Comparison of ENCODE assay signal across 16 mouse cellular contexts in the genomic region with DNA sequence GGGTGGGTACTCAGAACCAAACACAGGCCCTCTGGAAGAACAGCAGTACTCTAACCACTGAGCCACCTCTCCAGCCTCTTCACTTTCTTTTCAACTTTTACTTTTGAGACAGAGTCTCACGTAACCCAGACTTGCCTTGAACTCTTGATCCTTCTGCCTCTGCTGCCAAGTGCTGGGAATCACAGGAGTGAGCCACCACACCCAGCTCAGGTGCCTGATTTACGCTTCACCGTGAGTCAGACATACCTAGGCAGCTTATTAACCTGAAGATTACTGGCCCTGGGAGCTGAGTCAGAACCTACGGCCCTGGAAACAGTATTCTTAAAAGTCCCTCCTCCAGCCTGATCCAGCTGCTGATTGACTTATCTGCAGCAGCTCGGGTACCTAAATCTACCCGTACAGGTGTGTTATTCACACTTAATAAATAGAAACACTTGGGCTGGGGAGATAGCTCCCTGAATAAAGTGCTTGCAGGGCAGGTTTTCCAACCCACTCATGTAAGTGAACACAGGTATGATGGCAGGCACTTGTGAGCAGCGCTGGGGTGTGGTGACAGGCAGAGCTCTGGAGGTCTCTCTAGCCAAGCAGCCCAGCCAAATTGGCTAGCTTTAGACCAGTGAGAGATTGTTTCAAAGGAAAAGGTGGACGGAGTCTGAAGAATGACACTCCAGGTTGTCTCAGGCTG.
DNase-seq lines count a peak whose midpoint lies in the region; ATAC-seq and TF ChIP-seq lines count a peak whose summit lies in the region.
"Had no signal": no experiment of that assay in that cellular context is flagged by ENCODE, and none has a peak within 500 bp of the region (broad histone marks: within the 10 kb centered on the region; RNA-seq: fewer than 3 reads in every experiment).

No protein-coding gene starts in this region.

- no peak for DNase-seq in limb, embryonic 10.5 days (ENCODE audit: low spot score)
- no peak for DNase-seq in cerebellum, postnatal 4 days (ENCODE audit: low spot score in 2 of 2)
- no peak for DNase-seq in thymus, postnatal 0 days (ENCODE audit: low spot score)
- DNase-seq: adrenal gland, postnatal 36 days; cerebellum, postnatal 25 days; gastrocnemius, adult 2 months; heart, adult 2 months; heart, postnatal 10 days; left cerebral cortex, postnatal 4 days had no signal

- H3K36me3 ChIP-seq in limb, embryonic 15.5 days: no peaks in the 10 kb centered on the region
- 0 out of 2 replicates have a peak, but pooled peaks cover 4% of the 10 kb centered on the region for H3K36me3 ChIP-seq in limb, embryonic 10.5 days
- no peaks in the 10 kb centered on the region for H3K36me3 ChIP-seq in embryonic facial prominence, embryonic 15.5 days
- 0 out of 2 replicates have a peak, but pooled peaks cover 4% of the 10 kb centered on the region for H3K36me3 ChIP-seq in intestine, embryonic 16.5 days (ENCODE audit: control insufficient read depth, insufficient read depth, low read length)

- H3K27ac ChIP-seq in limb, embryonic 15.5 days: 0 out of 2 replicates have a peak overlapping the region, but pooled peaks have one; percentile 43
- H3K27ac ChIP-seq in limb, embryonic 10.5 days: no peak overlapping the region
- peak overlapping the region; percentile 34; the same call in 1 of the 2 replicates for H3K27ac ChIP-seq in embryonic facial prominence, embryonic 15.5 days (replicated peaks)
- H3K27ac ChIP-seq in intestine, embryonic 16.5 days (ENCODE audit: low read length): no peak overlapping the region
- H3K27ac ChIP-seq in olfactory bulb, adult 2 months (ENCODE audit: insufficient read depth, low read depth, low read length): 0 out of 2 replicates have a peak overlapping the region, but pooled peaks have one; percentile 12
- H3K27ac ChIP-seq: gastrocnemius, adult 2 months; heart, adult 2 months; neural tube, embryonic 13.5 days had no signal

- no peak for ATAC-seq in limb, embryonic 15.5 days (ENCODE audit: insufficient number of reproducible peaks, low FRiP score, low TSS enrichment, low read depth)
- ATAC-seq in embryonic facial prominence, embryonic 15.5 days (ENCODE audit: insufficient number of reproducible peaks, low FRiP score, low TSS enrichment, low read depth): no peak
- peak; percentile 91 for ATAC-seq in intestine, embryonic 16.5 days
- ATAC-seq: forebrain, embryonic 14.5 days; hindbrain, embryonic 16.5 days had no signal

- no peak for TF ChIP-seq POLR2A in olfactory bulb, adult 2 months (IDR thresholded peaks at IDR 0.05; ENCODE audit: insufficient read depth, low read depth, low read length)

- 73% methylated on average over 8 of the region's 8 CpGs for WGBS in limb, embryonic 15.5 days
- WGBS in limb, embryonic 10.5 days: 85% methylated on average over 8 of the region's 8 CpGs
- WGBS in embryonic facial prominence, embryonic 15.5 days: 80% methylated on average over 8 of the region's 8 CpGs
- 68% methylated on average over 8 of the region's 8 CpGs for WGBS in intestine, embryonic 16.5 days
- 86% methylated on average over 8 of the region's 8 CpGs for WGBS in olfactory bulb, adult 2 months

- no peak overlapping the region for H3K4me3 ChIP-seq in limb, embryonic 15.5 days
- H3K4me3 ChIP-seq in limb, embryonic 10.5 days: no peak overlapping the region
- H3K4me3 ChIP-seq in embryonic facial prominence, embryonic 15.5 days (replicated peaks): no peak overlapping the region
- no peak overlapping the region for H3K4me3 ChIP-seq in intestine, embryonic 16.5 days (ENCODE audit: low read length)
- H3K4me3 ChIP-seq in olfactory bulb, adult 2 months (ENCODE audit: insufficient read depth, low read depth, low read length): no peak overlapping the region
- H3K4me3 ChIP-seq: gastrocnemius, adult 2 months; heart, adult 2 months; neural tube, embryonic 13.5 days had no signal

- no peak overlapping the region for H3K9ac ChIP-seq in limb, embryonic 15.5 days
- H3K9ac ChIP-seq in embryonic facial prominence, embryonic 15.5 days: no peak overlapping the region
- no peak overlapping the region for H3K9ac ChIP-seq in intestine, embryonic 16.5 days (ENCODE audit: low read depth, low read length)
- H3K9ac ChIP-seq: neural tube, embryonic 13.5 days had no signal

- TF ChIP-seq CTCF in olfactory bulb, adult 2 months (IDR thresholded peaks at IDR 0.05; ENCODE audit: insufficient read depth, low read depth, low read length): no peak

- no peaks in the 10 kb centered on the region for H3K9me3 ChIP-seq in limb, embryonic 15.5 days
- H3K9me3 ChIP-seq in limb, embryonic 10.5 days (replicated peaks): no peaks in the 10 kb centered on the region
- H3K9me3 ChIP-seq in embryonic facial prominence, embryonic 15.5 days (replicated peaks): no peaks in the 10 kb centered on the region
- H3K9me3 ChIP-seq in intestine, embryonic 16.5 days (ENCODE audit: control insufficient read depth, low read length): no peaks in the 10 kb centered on the region
- H3K9me3 ChIP-seq: neural tube, embryonic 13.5 days had no signal

- no peak overlapping the region for H3K4me2 ChIP-seq in limb, embryonic 15.5 days
- H3K4me2 ChIP-seq in embryonic facial prominence, embryonic 15.5 days (replicated peaks): no peak overlapping the region
- no peak overlapping the region for H3K4me2 ChIP-seq in intestine, embryonic 16.5 days (ENCODE audit: low read depth, low read length)
- H3K4me2 ChIP-seq: neural tube, embryonic 13.5 days had no signal

- no peaks in the 10 kb centered on the region for H3K27me3 ChIP-seq in limb, embryonic 15.5 days
- no peaks in the 10 kb centered on the region for H3K27me3 ChIP-seq in limb, embryonic 10.5 days (ENCODE audit: low read depth, poor library complexity, severe bottlenecking)
- H3K27me3 ChIP-seq in embryonic facial prominence, embryonic 15.5 days: no peaks in the 10 kb centered on the region
- no peaks in the 10 kb centered on the region for H3K27me3 ChIP-seq in intestine, embryonic 16.5 days (replicated peaks; ENCODE audit: control insufficient read depth, insufficient read depth, low read length)
- H3K27me3 ChIP-seq: neural tube, embryonic 13.5 days had no signal

- H3K4me1 ChIP-seq in limb, embryonic 15.5 days: peaks cover 15% of the 10 kb centered on the region; the same call in 1 of the 2 replicates
- peaks cover 21% of the 10 kb centered on the region; the same call in 1 of the 2 replicates for H3K4me1 ChIP-seq in limb, embryonic 10.5 days
- H3K4me1 ChIP-seq in embryonic facial prominence, embryonic 15.5 days: peaks cover 33% of the 10 kb centered on the region
- H3K4me1 ChIP-seq in intestine, embryonic 16.5 days (ENCODE audit: control insufficient read depth, insufficient read depth, low read length): peaks cover 6% of the 10 kb centered on the region; the same call in 1 of the 2 replicates
- peaks cover 32% of the 10 kb centered on the region for H3K4me1 ChIP-seq in olfactory bulb, adult 2 months (ENCODE audit: control insufficient read depth, insufficient read depth, low read length)

Comparison
In these comparisons a context has a peak if more than half of its experiments do, and no peak if none do; other contexts are left out.
1. H3K27ac ChIP-seq: peak in limb, embryonic 15.5 days (single experiment), embryonic facial prominence, embryonic 15.5 days (single experiment) and olfactory bulb, adult 2 months (single experiment); none in limb, embryonic 10.5 days (single experiment) and intestine, embryonic 16.5 days (single experiment).